Mouse (Mus musculus) myocyte (in vitro differentiated cells): ENCODE results near the gene Snca.

Experiments
- CEBPB ChIP-seq: IDR thresholded peaks from 2 replicates; pipeline ENCODE4 v1.6.1; 2011; ENCODE audit warnings: mild to moderate bottlenecking, moderate library complexity; ENCODE audit not compliant: poor library complexity, insufficient read depth, severe bottlenecking
- E2F4 ChIP-seq: IDR thresholded peaks from one replicate; pipeline ENCODE4 v1.6.1; 2011; ENCODE audit warnings: mild to moderate bottlenecking, control low read depth, moderate library complexity; ENCODE audit not compliant: insufficient read depth
- MAX ChIP-seq: IDR thresholded peaks from one replicate; pipeline ENCODE4 v1.6.1; 2011; ENCODE audit warnings: low read depth, mild to moderate bottlenecking, control low read depth
- MYOD1 ChIP-seq, 3 experiments: IDR thresholded peaks; one replicate each; pipeline ENCODE4 v1.6.1; 2011; ENCODE audit warnings: control low read depth in 2 of 3, low read depth in 2 of 3, mild to moderate bottlenecking in 2 of 3, moderate library complexity in 1 of 3; ENCODE audit not compliant: insufficient read length in 2 of 3, control insufficient read depth in 1 of 3
- MYOG ChIP-seq, 3 experiments: IDR thresholded peaks; one replicate each; pipeline ENCODE4 v1.6.1; 2011; ENCODE audit warnings: control low read depth in 2 of 3, low read depth in 2 of 3, mild to moderate bottlenecking in 2 of 3; ENCODE audit not compliant: insufficient read length in 2 of 3, control insufficient read depth in 1 of 3, insufficient read depth in 1 of 3
- POLR2A ChIP-seq: IDR thresholded peaks from one replicate; pipeline ENCODE4 v1.6.1; 2011; ENCODE audit warnings: low read depth, mild to moderate bottlenecking, control low read depth, moderate library complexity; ENCODE audit not compliant: insufficient read length
- POLR2AphosphoS2 ChIP-seq: IDR thresholded peaks from one replicate; pipeline ENCODE4 v1.6.1; 2011; ENCODE audit warnings: low read depth, control low read depth; ENCODE audit not compliant: insufficient read length
- REST ChIP-seq: IDR thresholded peaks from one replicate; pipeline ENCODE4 v1.6.1; 2011; ENCODE audit warnings: mild to moderate bottlenecking, control low read depth, moderate library complexity; ENCODE audit not compliant: insufficient read depth, insufficient read length
- SRF ChIP-seq: IDR thresholded peaks from one replicate; pipeline ENCODE4 v1.6.1; 2011; ENCODE audit warnings: low read depth; ENCODE audit not compliant: control insufficient read depth, insufficient read length
- TCF12 ChIP-seq: IDR thresholded peaks from one replicate; pipeline ENCODE4 v1.6.1; 2011; ENCODE audit warnings: mild to moderate bottlenecking, control low read depth; ENCODE audit not compliant: poor library complexity, insufficient read depth, severe bottlenecking
- TCF3 ChIP-seq: IDR thresholded peaks from one replicate; pipeline ENCODE4 v1.6.1; 2011; ENCODE audit warnings: low read depth, control low read depth; ENCODE audit not compliant: insufficient read length
- USF1 ChIP-seq: IDR thresholded peaks from one replicate; pipeline ENCODE4 v1.6.1; 2011; ENCODE audit warnings: low read depth, mild to moderate bottlenecking, control low read depth, moderate library complexity

DNA sequence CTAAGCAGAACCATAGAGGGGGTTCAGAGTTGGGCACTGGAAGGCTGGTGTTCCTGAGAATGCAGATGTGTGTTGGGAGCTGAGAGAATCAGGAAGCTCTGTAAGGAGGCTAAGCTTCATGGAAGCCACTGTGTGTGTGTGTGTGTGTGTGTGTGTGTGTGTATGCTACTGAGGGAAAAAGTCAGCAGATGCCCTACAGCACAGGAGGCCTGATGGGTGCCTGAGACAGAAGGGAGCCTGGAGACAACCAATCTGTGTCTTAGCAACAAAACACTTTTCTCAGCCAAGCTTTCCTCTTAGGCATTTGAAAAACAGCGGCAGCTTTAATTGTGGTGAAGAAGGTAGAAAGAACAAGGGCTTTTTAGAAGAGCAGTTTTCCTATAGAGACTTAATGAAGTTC, 40.5 kb upstream of the Snca start:
- TF ChIP-seq E2F4 (no peak), POLR2A (no peak), MAX (no peak), USF1 (no peak), SRF (no peak), MYOG (IDR thresholded peaks at IDR 0.05; ENCODE audit: control insufficient read depth in 1 of 3, insufficient read depth in 1 of 3, insufficient read length in 2 of 3, low read depth in 2 of 3) (no peak), TCF12 (no peak), CEBPB (no peak), POLR2AphosphoS2 (no peak), MYOD1 (IDR thresholded peaks at IDR 0.05; ENCODE audit: control insufficient read depth in 1 of 3, insufficient read length in 2 of 3, low read depth in 2 of 3) (no peak), REST (no peak), TCF3 (no peak)
